Mouse (Mus musculus) CD4-positive helper T cell, adult 2 months (primary cell): ENCODE data around the gene Ifitm1.
"Not testable (repeated sequence)": the region's sequence is repeated elsewhere in the genome, so short reads cannot be mapped to it uniquely, and the experiment has no call there.

Source experiments
- DNase-seq: peaks from one replicate; pipeline ENCODE4 v3.0.0-alpha.2; 2012; ENCODE audit warnings: low read depth, missing footprints, low spot score

Gene Ifitm1

DNA sequence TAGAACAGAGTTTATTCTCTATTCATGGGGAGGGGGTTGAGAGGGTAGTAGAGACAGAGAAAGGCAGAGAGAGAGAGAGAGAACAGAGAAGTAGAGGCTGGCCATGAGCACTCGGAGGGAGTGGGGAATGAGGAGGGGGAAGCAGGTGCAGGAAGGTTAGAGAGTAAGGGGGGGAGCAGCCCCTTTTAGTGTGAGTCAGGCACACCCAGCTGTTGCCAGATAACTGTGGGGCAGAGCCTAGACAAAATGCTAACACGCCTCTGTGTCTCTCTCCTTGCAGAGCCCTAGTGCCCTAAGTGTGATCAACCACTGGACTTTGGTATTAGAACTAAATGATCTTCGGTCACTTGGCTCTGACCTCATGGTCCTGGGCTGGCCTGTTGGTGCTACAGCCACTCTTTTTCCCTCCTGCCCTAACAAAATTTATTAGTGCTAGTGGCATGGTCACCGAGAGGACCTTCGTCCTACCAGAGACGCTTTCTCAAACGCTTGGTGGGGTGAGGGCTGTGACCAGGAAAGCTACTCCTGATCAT lies 44.3 kb downstream of the Ifitm1 start:
- DNase-seq: no peak

DNA sequence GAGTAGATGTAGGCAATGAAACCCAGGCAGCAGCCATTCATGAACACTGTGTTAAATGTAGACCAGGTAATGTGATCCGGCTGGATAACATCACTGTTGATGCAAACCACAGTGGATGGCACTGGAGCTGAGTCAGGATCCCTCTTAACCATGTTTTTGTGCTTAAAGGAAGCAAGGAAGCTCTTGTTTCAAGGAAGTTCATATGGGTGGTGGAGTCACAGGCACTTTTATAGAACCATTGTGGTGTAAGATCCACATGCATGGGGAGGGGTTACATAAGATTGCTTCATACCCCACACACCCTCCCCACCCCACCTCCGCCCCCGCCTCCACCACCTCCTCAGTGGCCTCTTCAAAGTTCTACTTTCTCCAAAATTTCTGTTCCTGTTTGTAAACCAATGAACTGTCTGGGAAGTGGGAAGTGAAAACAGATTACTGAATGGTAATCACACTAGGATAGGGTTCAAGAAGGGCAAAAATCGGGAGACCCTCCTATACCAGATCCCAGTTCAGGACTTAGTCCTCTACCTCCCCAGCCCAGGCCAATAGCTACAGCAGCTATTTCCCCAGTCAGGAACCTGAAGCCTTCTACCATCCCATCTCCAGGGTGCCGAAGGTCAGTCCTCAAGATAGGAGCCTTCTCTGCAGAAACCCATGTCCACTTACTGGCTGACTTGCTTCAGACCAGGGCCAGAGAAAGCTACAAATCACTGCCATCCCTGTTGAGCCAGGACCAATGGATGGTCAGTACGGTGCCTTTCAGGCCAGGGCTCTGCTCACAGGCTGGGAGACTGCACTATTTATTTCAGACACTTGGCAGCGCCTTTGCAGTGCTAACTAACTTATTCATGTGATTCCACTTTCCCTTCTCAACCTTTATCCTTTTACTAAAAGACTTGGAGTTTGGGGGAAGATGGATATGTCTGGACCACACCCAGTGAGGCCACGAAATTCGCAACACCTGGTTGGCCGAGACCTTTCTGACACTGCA lies 50.0 kb downstream of the Ifitm1 start:
- no peak for DNase-seq

DNA sequence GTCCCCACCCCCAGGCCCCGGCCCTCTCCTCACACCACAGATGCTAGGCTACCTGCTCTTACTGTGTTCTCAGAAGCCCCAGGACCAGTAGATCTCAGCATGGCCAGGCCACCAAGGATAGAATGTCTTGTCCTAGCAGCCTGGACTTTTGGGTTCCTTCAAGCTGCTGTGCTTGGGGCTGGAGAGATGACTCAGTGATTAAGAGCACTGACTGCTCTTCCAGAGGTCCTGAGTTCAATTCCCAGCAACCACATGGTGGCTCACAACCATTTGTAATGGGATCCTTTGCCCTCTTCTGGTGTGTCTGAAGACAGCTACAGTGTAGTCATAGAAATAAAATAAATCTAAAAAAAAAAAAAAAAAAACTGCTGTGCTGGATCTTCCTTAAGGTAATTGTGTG lies 50.8 kb downstream of the Ifitm1 start, which contains the start of gene Ifitm6:
TSS of gene Ifitm6 (minus strand) at position 101 of the 400 bp plus-strand sequence.
- DNase-seq: not testable (repeated sequence)

DNA sequence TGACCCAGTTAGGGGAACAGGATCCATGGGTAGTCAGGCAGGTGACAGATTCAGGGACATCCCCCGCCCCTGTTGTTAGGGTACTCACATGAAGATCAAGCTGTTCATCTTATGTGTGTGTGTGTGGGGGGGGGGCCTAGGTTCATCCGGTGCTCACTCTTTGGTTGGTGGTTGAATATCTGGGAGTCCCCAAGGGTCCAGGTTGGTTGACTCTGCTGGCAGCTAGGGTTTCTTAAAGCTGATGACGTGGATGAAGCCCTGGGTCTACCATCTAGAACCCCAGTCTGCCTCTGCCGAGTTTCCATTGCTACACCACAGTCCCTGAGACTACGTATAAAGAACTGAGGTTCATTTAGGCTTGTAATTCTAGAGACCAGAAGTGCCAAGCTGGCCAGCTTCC lies 52.0 kb downstream of the Ifitm1 start:
- DNase-seq: peak; percentile 17
